Mouse (Mus musculus) forebrain, embryonic 14.5 days (tissue): ENCODE measurements around the gene Fbxl14. TPM values are rescaled to one million over a fixed set of nuclear protein-coding genes. Genes with fewer than 3 reads are reported as not detected.

Source experiments
- ATAC-seq: fragments of 200-750 bp; cut with Nextera tagmentation; 2 replicates; pipeline ENCODE4 v1.8.0; 2017; ENCODE audit warnings: mild to moderate bottlenecking, moderate library complexity
- DNase-seq: peaks from one replicate; pipeline ENCODE4 v3.0.0-alpha.2; 2015; ENCODE audit warnings: low spot score
- H3K27ac ChIP-seq: fragments of 300-500 bp; sonication (generic); 2 replicates; pipeline ENCODE4 v1.5.1; 2014; ENCODE audit warnings: low read depth, mild to moderate bottlenecking, control low read depth, low read length, moderate library complexity
- H3K27me3 ChIP-seq: fragments of 300-500 bp; sonication (generic); replicated peaks from 2 replicates; pipeline ENCODE4 v1.6.1; 2014; ENCODE audit warnings: low read length, control low read depth, mixed read lengths; ENCODE audit not compliant: control insufficient read depth, insufficient read depth
- H3K36me3 ChIP-seq: fragments of 300-500 bp; sonication (generic); 2 replicates; pipeline ENCODE4 v1.6.1; 2014; ENCODE audit warnings: low read length, control low read depth; ENCODE audit not compliant: control insufficient read depth, insufficient read depth
- H3K4me1 ChIP-seq: fragments of 300-500 bp; sonication (generic); 2 replicates; pipeline ENCODE4 v1.6.1; 2014; ENCODE audit warnings: antibody characterized with exemption, low read length, control low read depth; ENCODE audit not compliant: control insufficient read depth, insufficient read depth
- H3K4me2 ChIP-seq: fragments of 300-500 bp; sonication (generic); 2 replicates; pipeline ENCODE4 v1.6.1; 2014; ENCODE audit warnings: mild to moderate bottlenecking, control low read depth, low read length
- H3K4me3 ChIP-seq: fragments of 300-500 bp; sonication (generic); 2 replicates; pipeline ENCODE4 v1.5.1; 2014; ENCODE audit warnings: low read depth, low read length, control low read depth
- H3K9ac ChIP-seq: fragments of 300-500 bp; sonication (generic); 2 replicates; pipeline ENCODE4 v1.6.1; 2014; ENCODE audit warnings: mild to moderate bottlenecking, low read length, control low read depth, moderate library complexity
- H3K9me3 ChIP-seq: fragments of 300-500 bp; sonication (generic); replicated peaks from 2 replicates; pipeline ENCODE4 v1.6.1; 2016; ENCODE audit warnings: low read length, control low read depth, mixed read lengths; ENCODE audit not compliant: control insufficient read depth
- WGBS: fragments of 180-500 bp; shearing (Covaris S2); extraction: QIAGEN DNeasy Blood & Tissue Kit; methylation state at CpG from one replicate; pipeline ENCODE4 v1.1.7; 2014; 5-methylcytosine and 5-hydroxymethylcytosine counted together
- polyA plus RNA-seq: library from polyadenylated mRNA; unstranded; fragments of >200 nt; fragmentation: Nextera tagmentation; extraction: Ambion mirVana; gene quantifications from 2 replicates; pipeline ENCODE4 v1.2.1, GENCODE M21; 2014

The Fbxl14 gene
- polyA plus RNA-seq, 1 experiment from 2014 or later: 7.6 TPM

GRCm38 (mm10) chr6:119502031-119502430 is 22.6 kb downstream of the Fbxl14 start:
- H3K27ac ChIP-seq: no peak overlapping the region
- no peak overlapping the region for H3K9ac ChIP-seq
- no peak overlapping the region for H3K4me2 ChIP-seq
- no peaks in the 10 kb centered on the region for H3K27me3 ChIP-seq
- no peak overlapping the region for H3K4me3 ChIP-seq
- 55% methylated on average over 9 of the region's 9 CpGs for WGBS
- DNase-seq: no peak
- no peaks in the 10 kb centered on the region for H3K9me3 ChIP-seq
- no peaks in the 10 kb centered on the region for H3K36me3 ChIP-seq
- no peak for ATAC-seq
- H3K4me1 ChIP-seq: no peaks in the 10 kb centered on the region

DNA sequence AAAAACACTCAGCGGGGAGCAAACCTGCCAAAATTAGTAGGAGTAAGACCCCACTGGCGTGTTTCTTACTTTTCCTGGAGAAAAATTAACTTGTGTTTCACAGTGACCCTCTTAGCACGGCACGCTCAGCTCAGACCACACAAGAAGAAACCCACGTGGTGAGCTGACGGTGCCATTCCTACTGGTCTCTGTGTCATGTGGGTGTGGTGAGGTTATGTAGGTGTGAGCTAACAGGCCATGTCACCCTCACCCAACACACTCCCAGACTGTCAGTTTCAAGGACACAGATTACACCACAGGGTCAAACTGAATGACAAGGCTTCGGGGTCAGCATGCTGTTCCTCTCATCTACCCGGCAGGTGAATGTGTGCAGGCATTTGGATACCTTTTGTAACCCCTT is 25.3 kb downstream of the Fbxl14 start:
- no peak for ATAC-seq
- H3K36me3 ChIP-seq: no peaks in the 10 kb centered on the region
- H3K27ac ChIP-seq: no peak overlapping the region
- H3K4me1 ChIP-seq: no peaks in the 10 kb centered on the region
- H3K4me2 ChIP-seq: no peak overlapping the region
- H3K27me3 ChIP-seq: no peaks in the 10 kb centered on the region
- WGBS: 96% methylated on average over 8 of the region's 8 CpGs
- H3K9ac ChIP-seq: no peak overlapping the region
- H3K4me3 ChIP-seq: no peak overlapping the region
- DNase-seq: no peak
- H3K9me3 ChIP-seq: no peaks in the 10 kb centered on the region

DNA sequence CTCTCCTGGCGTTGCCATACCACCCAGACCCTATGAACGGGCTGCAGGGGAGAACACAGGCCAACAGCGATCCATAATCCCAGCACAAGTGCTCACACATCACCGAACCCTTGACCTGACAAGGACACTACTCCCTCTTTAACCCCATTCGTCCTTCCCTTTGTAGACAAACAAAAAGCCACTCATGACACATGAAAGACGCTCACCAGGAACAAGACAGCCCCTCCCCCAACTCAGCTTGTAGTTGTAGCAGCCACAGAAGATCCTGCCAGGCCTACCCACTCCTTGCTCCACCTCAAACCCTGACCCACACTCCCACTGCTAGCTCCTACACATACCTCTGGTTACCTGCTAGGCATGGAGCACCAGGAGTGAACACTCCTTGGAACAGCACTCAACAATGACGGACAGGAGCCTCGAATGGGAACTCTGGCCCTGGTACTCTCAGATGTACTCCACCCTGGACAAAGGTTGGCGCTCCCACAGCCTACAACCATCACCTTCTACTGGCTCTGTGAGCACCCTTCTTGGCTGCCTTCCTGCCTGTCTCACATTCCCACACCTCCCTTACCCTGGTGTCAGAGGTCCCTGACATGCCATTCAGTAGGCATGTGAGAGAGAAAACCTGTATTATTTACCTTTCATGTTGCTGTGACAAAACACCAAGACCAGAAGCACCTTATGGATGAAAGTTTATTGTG is 26.2 kb downstream of the Fbxl14 start:
- H3K27ac ChIP-seq: no peak overlapping the region
- WGBS: 59% methylated on average over 9 of the region's 9 CpGs
- DNase-seq: no peak
- H3K9me3 ChIP-seq: no peaks in the 10 kb centered on the region
- no peak overlapping the region for H3K4me3 ChIP-seq
- ATAC-seq: no peak
- H3K36me3 ChIP-seq: no peaks in the 10 kb centered on the region
- H3K4me2 ChIP-seq: no peak overlapping the region
- H3K4me1 ChIP-seq: no peaks in the 10 kb centered on the region
- no peak overlapping the region for H3K9ac ChIP-seq
- H3K27me3 ChIP-seq: no peaks in the 10 kb centered on the region

DNA sequence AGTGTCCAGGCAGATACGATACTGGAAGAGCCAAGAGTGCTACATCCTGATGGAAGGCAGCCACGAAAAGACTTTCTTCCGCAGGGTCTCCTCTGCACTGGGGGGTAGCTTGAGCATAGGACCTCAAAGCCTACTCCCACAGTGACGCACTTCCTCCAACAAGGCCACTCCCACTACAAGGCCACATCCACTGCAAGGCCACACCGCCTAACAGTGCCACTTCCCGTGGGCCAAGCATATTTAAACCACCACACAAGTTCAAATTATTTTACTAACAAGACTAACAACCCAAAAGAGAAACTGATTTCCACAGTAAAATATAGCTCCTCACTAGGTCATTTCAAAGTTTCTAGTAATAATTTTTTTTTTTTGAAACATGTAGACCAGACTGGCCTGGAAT is 28.8 kb downstream of the Fbxl14 start:
- Histone ChIP-seq H3K9me3 (no peaks in the 10 kb centered on the region), H3K27ac (no peak overlapping the region), H3K4me2 (no peak overlapping the region), H3K36me3 (no peaks in the 10 kb centered on the region), H3K9ac (no peak overlapping the region), H3K4me1 (no peaks in the 10 kb centered on the region; the same call in 1 of the 2 replicates), H3K27me3 (no peaks in the 10 kb centered on the region), H3K4me3 (no peak overlapping the region)
- no peak for ATAC-seq
- DNase-seq: no peak
- WGBS: 96% methylated on average over 6 of the region's 6 CpGs

- Histone ChIP-seq H3K4me1 (peaks cover 3% of the 10 kb centered on the region; the same call in 1 of the 2 replicates), H3K27me3 (no peaks in the 10 kb centered on the region), H3K36me3 (no peaks in the 10 kb centered on the region), H3K4me2 (no peak overlapping the region), H3K27ac (no peak overlapping the region), H3K4me3 (no peak overlapping the region), H3K9me3 (no peaks in the 10 kb centered on the region), H3K9ac (no peak overlapping the region)
- no peak for DNase-seq
- WGBS: 88% methylated on average over 10 of the region's 10 CpGs
- ATAC-seq: no peak
These were observed 29.3 kb downstream of the Fbxl14 start for GRCm38 (mm10) chr6:119508634-119509375.

GRCm38 (mm10) chr6:119509437-119510037 is 30.1 kb downstream of the Fbxl14 start:
- peaks cover 11% of the 10 kb centered on the region; the same call in 1 of the 2 replicates for H3K4me1 ChIP-seq
- no peak overlapping the region for H3K27ac ChIP-seq
- no peaks in the 10 kb centered on the region for H3K27me3 ChIP-seq
- no peak overlapping the region for H3K9ac ChIP-seq
- H3K9me3 ChIP-seq: no peaks in the 10 kb centered on the region
- 91% methylated on average over 13 of the region's 13 CpGs for WGBS
- ATAC-seq (no peak), DNase-seq (no peak)
- no peak overlapping the region for H3K4me2 ChIP-seq
- H3K4me3 ChIP-seq: no peak overlapping the region
- no peaks in the 10 kb centered on the region for H3K36me3 ChIP-seq

DNA sequence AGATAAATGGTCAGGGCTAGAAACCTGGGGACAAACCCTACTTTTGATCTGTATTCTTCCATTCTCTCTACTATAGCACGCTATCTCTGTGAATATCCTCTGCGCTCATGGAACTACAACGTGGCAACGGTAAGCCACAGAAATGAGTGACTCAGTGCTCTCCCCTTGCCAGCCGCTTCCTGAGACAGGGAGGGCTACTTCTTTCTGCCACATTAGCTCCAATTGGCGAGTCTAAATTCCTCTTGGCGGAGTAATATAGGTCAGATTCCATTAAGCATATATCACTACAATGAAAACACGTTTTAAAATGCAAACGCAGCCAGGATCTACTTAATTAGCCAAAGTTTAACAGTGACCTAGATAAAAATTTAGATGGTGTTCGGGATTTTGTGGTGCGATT is 33.2 kb downstream of the Fbxl14 start:
- Histone ChIP-seq H3K36me3 (no peaks in the 10 kb centered on the region), H3K27me3 (no peaks in the 10 kb centered on the region), H3K9me3 (no peaks in the 10 kb centered on the region), H3K4me1 (peaks cover 11% of the 10 kb centered on the region; the same call in 1 of the 2 replicates), H3K9ac (no peak overlapping the region), H3K4me3 (no peak overlapping the region), H3K27ac (no peak overlapping the region), H3K4me2 (no peak overlapping the region)
- ATAC-seq (no peak), DNase-seq (peak; percentile 14)
- 71% methylated on average over 11 of the region's 11 CpGs for WGBS

- Histone ChIP-seq H3K27me3 (no peaks in the 10 kb centered on the region), H3K4me3 (no peak overlapping the region), H3K4me1 (peaks cover 11% of the 10 kb centered on the region; the same call in 1 of the 2 replicates), H3K9ac (no peak overlapping the region), H3K4me2 (no peak overlapping the region), H3K9me3 (no peaks in the 10 kb centered on the region), H3K27ac (no peak overlapping the region), H3K36me3 (no peaks in the 10 kb centered on the region)
- ATAC-seq (no peak), DNase-seq (peak; percentile 5)
- 63% methylated on average over 5 of the region's 5 CpGs for WGBS
These were observed 34.0 kb downstream of the Fbxl14 start for GRCm38 (mm10) chr6:119513452-119513851.

DNA sequence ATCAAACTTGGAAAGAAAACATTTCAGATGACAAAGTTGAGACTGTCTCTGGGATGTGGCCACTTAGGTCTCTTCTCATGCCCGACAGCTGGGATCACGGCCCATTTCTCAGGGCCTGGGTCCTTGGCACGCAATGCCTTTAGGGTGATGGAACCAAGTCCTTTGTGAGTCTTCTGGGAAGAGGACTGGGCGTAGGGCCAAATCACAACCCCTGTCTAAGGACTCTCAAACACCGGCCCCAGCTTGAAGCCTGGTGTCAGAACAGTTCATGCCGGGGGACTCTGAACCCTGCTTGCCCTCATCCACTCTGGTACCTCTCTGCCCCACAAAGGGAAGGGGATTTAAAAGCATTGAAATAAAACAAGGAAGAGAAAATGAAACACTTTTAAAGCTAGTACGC is 34.6 kb downstream of the Fbxl14 start:
- H3K27me3 ChIP-seq: no peaks in the 10 kb centered on the region
- H3K4me1 ChIP-seq: peaks cover 11% of the 10 kb centered on the region; the same call in 1 of the 2 replicates
- no peaks in the 10 kb centered on the region for H3K36me3 ChIP-seq
- H3K9me3 ChIP-seq: no peaks in the 10 kb centered on the region
- DNase-seq (peak; percentile 55), ATAC-seq (peak; percentile 50; the same call in 1 of the 2 replicates)
- 49% methylated on average over 7 of the region's 7 CpGs for WGBS
- no peak overlapping the region for H3K9ac ChIP-seq
- H3K27ac ChIP-seq: no peak overlapping the region
- H3K4me3 ChIP-seq: no peak overlapping the region
- no peak overlapping the region for H3K4me2 ChIP-seq
